Mouse (Mus musculus) thymus, adult 2 months (tissue): ENCODE measurements around the gene Rpl18. TPM values are rescaled to one million over a fixed set of nuclear protein-coding genes. Genes with fewer than 3 reads are reported as not detected.

Source experiments
- DNase-seq: peaks from one replicate; pipeline ENCODE4 v3.0.0; 2021
- H3K27ac ChIP-seq: fragments of 200-500 bp; 2 replicates; pipeline ENCODE4 v1.5.1; 2012; ENCODE audit warnings: low read length, control low read depth; ENCODE audit not compliant: control insufficient read depth, insufficient read depth
- H3K27me3 ChIP-seq: fragments of 200-500 bp; 2 replicates; pipeline ENCODE4 v1.6.1; 2012; ENCODE audit warnings: mild to moderate bottlenecking, low read length, moderate library complexity, mixed read lengths; ENCODE audit not compliant: control insufficient read depth, insufficient read depth
- H3K36me3 ChIP-seq: fragments of 200-500 bp; 2 replicates; pipeline ENCODE4 v1.6.1; 2012; ENCODE audit warnings: mild to moderate bottlenecking, low read length, moderate library complexity; ENCODE audit not compliant: control insufficient read depth, insufficient read depth
- H3K4me1 ChIP-seq: fragments of 200-500 bp; replicated peaks from 2 replicates; pipeline ENCODE4 v1.6.1; 2012; ENCODE audit warnings: low read length; ENCODE audit not compliant: control insufficient read depth, insufficient read depth
- H3K4me3 ChIP-seq: fragments of 200-500 bp; 2 replicates; pipeline ENCODE4 v1.5.1; 2012; ENCODE audit warnings: mild to moderate bottlenecking, low read length, control low read depth, moderate library complexity; ENCODE audit not compliant: control insufficient read depth, insufficient read depth
- CTCF ChIP-seq: fragments of 200-500 bp; IDR thresholded peaks from 2 replicates; pipeline ENCODE4 v1.5.1; 2012; ENCODE audit warnings: mild to moderate bottlenecking, control low read depth, low read length, moderate library complexity, borderline replicate concordance; ENCODE audit not compliant: control insufficient read depth, poor library complexity, insufficient read depth; ENCODE audit errors: extremely low read depth
- POLR2A ChIP-seq: fragments of 200-500 bp; IDR thresholded peaks from 2 replicates; pipeline ENCODE4 v1.6.1; 2012; ENCODE audit warnings: mild to moderate bottlenecking, low read length, control low read depth, moderate library complexity; ENCODE audit not compliant: control insufficient read depth, poor library complexity, insufficient read depth; ENCODE audit errors: extremely low read depth
- WGBS: fragments of 180-500 bp; shearing (Covaris S2); methylation state at CpG from one replicate; pipeline ENCODE4 v1.1.7; 2018; 5-methylcytosine and 5-hydroxymethylcytosine counted together
- polyA plus RNA-seq: library from polyadenylated mRNA; depleted of rRNA; stranded (reverse); fragments of >200 nt; gene quantifications from 2 replicates; pipeline ENCODE4 v1.2.3, GENCODE M21; 2012

Gene Rpl18
- polyA plus RNA-seq, 1 experiment: 2,384 TPM

- 0% methylated on average over 27 of the region's 27 CpGs for WGBS
- peaks cover 8% of the 10 kb centered on the region for H3K36me3 ChIP-seq
These were observed 7.8 kb upstream of the Rpl18 start for GRCm38 (mm10) chr7:45707375-45707967.

GRCm38 (mm10) chr7:45708221-45708761, 7.0 kb upstream of the Rpl18 start:
- Histone ChIP-seq H3K36me3 (peaks cover 8% of the 10 kb centered on the region), H3K4me3 (peak overlapping the region; percentile 7; the same call in 1 of the 2 replicates), H3K27me3 (no peaks in the 10 kb centered on the region), H3K27ac (peak overlapping the region; percentile 59), H3K4me1 (peaks cover 42% of the 10 kb centered on the region)
- TF ChIP-seq CTCF (0 out of 2 replicates have a peak, but pooled peaks have one; percentile 7), POLR2A (no peak)
- 26% methylated on average over 13 of the region's 13 CpGs for WGBS
- DNase-seq: no peak

More at GRCm38 (mm10) chr7:45707375-45707967, 7.8 kb upstream of the Rpl18 start:
- Histone ChIP-seq H3K27me3 (no peaks in the 10 kb centered on the region), H3K27ac (peak overlapping the region; percentile 67), H3K4me1 (peaks cover 42% of the 10 kb centered on the region), H3K4me3 (peak overlapping the region; percentile 21)
- DNase-seq: peak; percentile 91
- peak; percentile 28; the same call in 1 of the 2 replicates for TF ChIP-seq CTCF
- 0 out of 2 replicates have a peak, but pooled peaks have one; percentile 38 for TF ChIP-seq POLR2A

GRCm38 (mm10) chr7:45709036-45709435, 6.2 kb upstream of the Rpl18 start:
- Histone ChIP-seq H3K27me3 (no peaks in the 10 kb centered on the region), H3K27ac (no peak overlapping the region), H3K4me3 (no peak overlapping the region), H3K4me1 (peaks cover 38% of the 10 kb centered on the region), H3K36me3 (peaks cover 8% of the 10 kb centered on the region)
- 90% methylated on average over 6 of the region's 6 CpGs for WGBS
- TF ChIP-seq CTCF (no peak), POLR2A (no peak)
- DNase-seq: no peak

- H3K4me3 ChIP-seq: no peak overlapping the region
These were observed 5.4 kb upstream of the Rpl18 start for GRCm38 (mm10) chr7:45709677-45710355.

GRCm38 (mm10) chr7:45710477-45711191, 4.6 kb upstream of the Rpl18 start:
- no peak for DNase-seq
- Histone ChIP-seq H3K4me1 (peaks cover 41% of the 10 kb centered on the region), H3K36me3 (peaks cover 8% of the 10 kb centered on the region), H3K4me3 (no peak overlapping the region), H3K27me3 (no peaks in the 10 kb centered on the region), H3K27ac (no peak overlapping the region)
- WGBS: 94% methylated on average over 20 of the region's 20 CpGs
- TF ChIP-seq CTCF: no peak
- TF ChIP-seq POLR2A: no peak

More at GRCm38 (mm10) chr7:45709677-45710355, 5.4 kb upstream of the Rpl18 start:
- no peaks in the 10 kb centered on the region for H3K27me3 ChIP-seq
- WGBS: 93% methylated on average over 14 of the region's 14 CpGs
- TF ChIP-seq CTCF (no peak), POLR2A (no peak)
- H3K27ac ChIP-seq: no peak overlapping the region
- peaks cover 42% of the 10 kb centered on the region for H3K4me1 ChIP-seq
- no peak for DNase-seq
- H3K36me3 ChIP-seq: peaks cover 8% of the 10 kb centered on the region
